Mouse (Mus musculus) lung, postnatal 0 days (tissue): Measurements from ENCODE around the gene Klk8. TPM values are rescaled to one million over a fixed set of nuclear protein-coding genes. Genes with fewer than 3 reads are reported as not detected.
A peak's percentile ranks its signal among the peaks of the same experiment; 100 is the strongest.

Source experiments
- ATAC-seq: fragments of 200-750 bp; cut with Nextera tagmentation; 2 replicates; pipeline ENCODE4 v1.8.0; 2017; ENCODE audit warnings: moderate library complexity
- DNase-seq: peaks from one replicate; pipeline ENCODE4 v3.0.0-alpha.2; 2016; ENCODE audit warnings: low spot score
- H3K27ac ChIP-seq: fragments of 300-500 bp; sonication (generic); 2 replicates; pipeline ENCODE4 v1.5.1; 2014; ENCODE audit warnings: antibody characterized with exemption, mild to moderate bottlenecking, low read length, mixed read lengths
- H3K27me3 ChIP-seq: fragments of 300-500 bp; sonication (generic); replicated peaks from 2 replicates; pipeline ENCODE4 v1.6.1; 2014; ENCODE audit warnings: low read length, mixed read lengths; ENCODE audit not compliant: insufficient read depth
- H3K36me3 ChIP-seq: fragments of 300-500 bp; sonication (generic); 2 replicates; pipeline ENCODE4 v1.6.1; 2014; ENCODE audit warnings: low read length, mixed read lengths; ENCODE audit not compliant: insufficient read depth
- H3K4me1 ChIP-seq: fragments of 300-500 bp; sonication (generic); 2 replicates; pipeline ENCODE4 v1.6.1; 2014; ENCODE audit warnings: antibody characterized with exemption, low read depth, low read length, mixed read lengths; ENCODE audit not compliant: insufficient read depth
- H3K4me2 ChIP-seq: fragments of 300-500 bp; sonication (generic); replicated peaks from 2 replicates; pipeline ENCODE4 v1.6.1; 2014; ENCODE audit warnings: low read depth, mild to moderate bottlenecking, low read length, moderate library complexity, mixed read lengths
- H3K4me3 ChIP-seq: fragments of 300-500 bp; sonication (generic); 2 replicates; pipeline ENCODE4 v1.5.1; 2014; ENCODE audit warnings: low read depth, low read length
- H3K9ac ChIP-seq: fragments of 300-500 bp; sonication (generic); replicated peaks from 2 replicates; pipeline ENCODE4 v1.6.1; 2014; ENCODE audit warnings: low read depth, mild to moderate bottlenecking
- H3K9me3 ChIP-seq: fragments of 300-500 bp; sonication (generic); 2 replicates; pipeline ENCODE4 v1.6.1; 2016; ENCODE audit warnings: low read length, mixed read lengths
- CTCF ChIP-seq: IDR thresholded peaks from 2 replicates; pipeline ENCODE4 v1.5.1; 2016; ENCODE audit warnings: antibody characterized with exemption, mild to moderate bottlenecking
- EP300 ChIP-seq: IDR thresholded peaks from 2 replicates; pipeline ENCODE4 v1.6.1; 2016; ENCODE audit warnings: antibody characterized with exemption, mild to moderate bottlenecking, control low read depth
- WGBS: fragments of 180-500 bp; shearing (Covaris S2); extraction: QIAGEN DNeasy Blood & Tissue Kit; methylation state at CpG from one replicate; pipeline ENCODE4 v1.1.7; 2014; 5-methylcytosine and 5-hydroxymethylcytosine counted together
- polyA plus RNA-seq: library from polyadenylated mRNA; unstranded; fragments of >200 nt; fragmentation: Nextera tagmentation; extraction: Ambion mirVana; gene quantifications from 2 replicates; pipeline ENCODE4 v1.2.1, GENCODE M21; 2015

Gene Klk8
- polyA plus RNA-seq, 1 experiment from 2014 or later: 47.1 TPM

GRCm38 (mm10) chr7:43777423-43777822, 20.0 kb upstream of the Klk8 start:
- TF ChIP-seq EP300: no peak
- TF ChIP-seq CTCF: no peak
- no peaks in the 10 kb centered on the region for H3K36me3 ChIP-seq
- peaks cover 3% of the 10 kb centered on the region; the same call in 1 of the 2 replicates for H3K4me1 ChIP-seq
- no peak for ATAC-seq
- no peaks in the 10 kb centered on the region for H3K9me3 ChIP-seq
- no peak overlapping the region for H3K9ac ChIP-seq
- no peak for DNase-seq
- no peak overlapping the region for H3K4me3 ChIP-seq
- 84% methylated on average over 12 of the region's 12 CpGs for WGBS
- H3K27ac ChIP-seq: no peak overlapping the region
- H3K4me2 ChIP-seq: no peak overlapping the region
- H3K27me3 ChIP-seq: no peaks in the 10 kb centered on the region

GRCm38 (mm10) chr7:43778176-43778970, 19.0 kb upstream of the Klk8 start:
- no peaks in the 10 kb centered on the region for H3K9me3 ChIP-seq
- no peak overlapping the region for H3K27ac ChIP-seq
- ATAC-seq: no peak
- DNase-seq: no peak
- H3K4me3 ChIP-seq: no peak overlapping the region
- 83% methylated on average over 10 of the region's 10 CpGs for WGBS
- H3K36me3 ChIP-seq: no peaks in the 10 kb centered on the region
- no peak overlapping the region for H3K9ac ChIP-seq
- H3K4me2 ChIP-seq: no peak overlapping the region
- TF ChIP-seq EP300 (no peak), CTCF (no peak)
- no peaks in the 10 kb centered on the region for H3K27me3 ChIP-seq
- H3K4me1 ChIP-seq: peaks cover 3% of the 10 kb centered on the region; the same call in 1 of the 2 replicates

DNA sequence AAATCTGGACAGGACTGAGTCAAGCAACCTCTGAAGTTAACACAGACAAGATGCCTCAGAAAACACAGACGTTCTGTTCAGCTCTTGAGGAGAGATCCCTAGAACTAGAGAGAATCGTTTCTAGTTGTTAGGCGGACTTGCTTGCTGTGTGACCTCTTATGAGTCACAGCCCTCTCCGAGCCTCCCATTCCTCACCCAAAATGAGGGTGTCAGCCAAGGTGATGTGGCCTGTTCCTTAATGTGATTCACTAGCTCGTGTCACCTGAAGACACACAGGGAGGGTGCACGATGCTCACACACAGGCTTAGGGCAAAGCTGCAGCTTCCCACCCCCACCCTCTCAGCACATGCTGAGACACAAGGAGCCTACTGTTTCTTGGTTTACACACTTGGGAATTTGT, 17.1 kb upstream of the Klk8 start:
- H3K36me3 ChIP-seq: no peaks in the 10 kb centered on the region
- H3K27me3 ChIP-seq: no peaks in the 10 kb centered on the region
- H3K4me3 ChIP-seq: no peak overlapping the region
- DNase-seq (no peak), ATAC-seq (no peak)
- peaks cover 3% of the 10 kb centered on the region; the same call in 1 of the 2 replicates for H3K4me1 ChIP-seq
- H3K9ac ChIP-seq: no peak overlapping the region
- no peak overlapping the region for H3K27ac ChIP-seq
- no peaks in the 10 kb centered on the region for H3K9me3 ChIP-seq
- WGBS: 41% methylated on average over 6 of the region's 6 CpGs
- no peak overlapping the region for H3K4me2 ChIP-seq
- TF ChIP-seq CTCF: no peak
- TF ChIP-seq EP300: no peak

DNA sequence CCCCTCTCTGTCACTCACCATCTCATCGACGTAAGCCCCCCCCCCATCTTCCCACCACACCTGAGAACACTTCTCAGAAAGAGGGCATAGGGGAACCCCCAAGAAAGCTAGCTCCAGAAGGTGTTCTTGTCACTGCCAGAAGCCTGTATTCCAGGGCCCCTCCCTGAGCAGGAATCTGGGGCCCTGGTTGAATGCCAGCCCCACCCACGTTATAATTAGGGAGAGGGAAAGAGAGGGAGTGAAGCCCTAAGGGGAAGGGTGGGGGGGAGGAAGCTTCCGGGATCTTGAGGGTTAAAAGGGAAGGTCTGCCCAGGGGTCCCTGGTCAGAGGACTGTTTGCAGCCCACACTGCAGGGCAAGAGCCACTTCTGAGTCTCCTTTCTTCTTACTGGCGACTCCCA, 16.6 kb upstream of the Klk8 start, which contains the start of gene Klk10:
Gene Klk10, plus strand, starts transcription at position 290 of the 400 bp plus-strand sequence.
- WGBS: 20% methylated on average over 5 of the region's 5 CpGs
- H3K4me2 ChIP-seq: no peak within 1 kb of the TSS
- H3K4me3 ChIP-seq: no peak within 1 kb of the TSS
- peaks cover 3% of the 10 kb centered on the region; the same call in 1 of the 2 replicates for H3K4me1 ChIP-seq
- H3K27me3 ChIP-seq: no peaks in the 10 kb centered on the region
- DNase-seq (no peak), ATAC-seq (peak; percentile 36; the same call in 1 of the 2 replicates)
- no peaks in the 10 kb centered on the region for H3K9me3 ChIP-seq
- H3K27ac ChIP-seq: no peak within 1 kb of the TSS
- no peak within 1 kb of the TSS for H3K9ac ChIP-seq
- TF ChIP-seq EP300 (no peak), CTCF (no peak)
- no peaks in the 10 kb centered on the region for H3K36me3 ChIP-seq

- H3K9me3 ChIP-seq: no peaks in the 10 kb centered on the region
- DNase-seq (no peak), ATAC-seq (no peak)
- no peaks in the 10 kb centered on the region for H3K27me3 ChIP-seq
- no peak for TF ChIP-seq EP300
- no peak for TF ChIP-seq CTCF
- 93% methylated on average over 9 of the region's 11 CpGs for WGBS
- no peak overlapping the region for H3K27ac ChIP-seq
- H3K9ac ChIP-seq: no peak overlapping the region
- no peak overlapping the region for H3K4me3 ChIP-seq
- no peaks in the 10 kb centered on the region for H3K36me3 ChIP-seq
- H3K4me1 ChIP-seq: peaks cover 3% of the 10 kb centered on the region; the same call in 1 of the 2 replicates
- no peak overlapping the region for H3K4me2 ChIP-seq
Measured at GRCm38 (mm10) chr7:43781541-43781940, 15.8 kb upstream of the Klk8 start.

- Histone ChIP-seq H3K27me3 (no peaks in the 10 kb centered on the region), H3K9ac (no peak overlapping the region), H3K4me3 (0 out of 2 replicates have a peak overlapping the region, but pooled peaks have one; percentile 10), H3K36me3 (no peaks in the 10 kb centered on the region), H3K4me1 (peaks cover 3% of the 10 kb centered on the region; the same call in 1 of the 2 replicates), H3K4me2 (peak overlapping the region; percentile 62), H3K27ac (no peak overlapping the region), H3K9me3 (no peaks in the 10 kb centered on the region)
- ATAC-seq (peak; percentile 82), DNase-seq (peak; percentile 88)
- WGBS: 8% methylated on average over 36 of the region's 36 CpGs
- peak; percentile 86 for TF ChIP-seq CTCF
- TF ChIP-seq EP300: no peak
Measured at GRCm38 (mm10) chr7:43782275-43783265, 14.8 kb upstream of the Klk8 start.
